Mouse (Mus musculus): Measurements from ENCODE around the gene Cdh20.
"Not testable (repeated sequence)": the region's sequence is repeated elsewhere in the genome, so short reads cannot be mapped to it uniquely, and the experiment has no call there.

Cdh20 gene

GRCm38 (mm10) chr1:104916507-104916906 lies 148.2 kb downstream of the Cdh20 start:
- no peak for DNase-seq (ENCODE audit: low spot score in 2 of 2)

DNA sequence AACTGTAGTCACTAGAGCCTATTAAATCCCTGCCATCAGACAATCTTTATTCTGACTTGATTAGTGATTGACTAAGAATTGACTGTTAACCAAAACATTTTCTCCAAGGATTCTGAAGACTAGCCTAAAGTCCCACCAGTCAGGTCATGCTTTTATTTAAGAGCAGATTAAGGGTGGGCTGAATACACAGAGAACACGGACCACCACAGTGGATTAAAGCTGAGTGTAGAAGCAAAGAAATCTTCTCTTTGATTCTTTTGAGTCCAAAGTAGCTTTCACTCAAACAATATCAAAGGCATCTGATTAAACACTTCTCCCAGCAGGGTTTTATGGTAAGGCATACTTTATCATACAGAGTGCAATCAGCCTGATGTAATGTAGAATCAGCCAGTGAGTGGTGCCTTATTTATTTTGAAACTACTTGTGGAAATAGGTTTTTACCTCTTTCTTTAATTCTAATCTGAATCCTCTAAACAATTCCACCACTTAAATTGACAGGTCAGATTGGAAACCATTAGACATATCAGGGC lies 149.0 kb downstream of the Cdh20 start:
- DNase-seq (ENCODE audit: low spot score in 2 of 2), result no peak

DNA sequence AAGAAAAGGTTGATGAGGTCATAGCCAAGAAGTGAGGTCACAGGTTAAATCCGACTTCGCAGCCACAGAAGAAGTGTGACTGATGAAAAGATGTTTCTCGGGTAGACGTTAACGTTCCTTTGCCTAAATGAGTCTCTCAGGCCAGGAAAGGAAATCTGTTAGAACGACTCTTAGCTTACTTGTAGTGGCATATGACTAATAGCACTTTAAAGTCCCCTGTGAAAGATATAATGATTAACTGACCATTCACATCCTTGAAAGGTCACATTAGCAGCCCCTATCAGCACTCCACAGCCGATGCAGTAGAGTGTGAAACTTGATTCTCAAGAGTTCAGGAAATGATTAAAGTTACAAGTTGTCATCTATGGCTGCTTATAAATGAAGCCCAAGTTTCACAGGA lies 164.7 kb downstream of the Cdh20 start:
- no peak for DNase-seq (ENCODE audit: low spot score in 2 of 2)

DNA sequence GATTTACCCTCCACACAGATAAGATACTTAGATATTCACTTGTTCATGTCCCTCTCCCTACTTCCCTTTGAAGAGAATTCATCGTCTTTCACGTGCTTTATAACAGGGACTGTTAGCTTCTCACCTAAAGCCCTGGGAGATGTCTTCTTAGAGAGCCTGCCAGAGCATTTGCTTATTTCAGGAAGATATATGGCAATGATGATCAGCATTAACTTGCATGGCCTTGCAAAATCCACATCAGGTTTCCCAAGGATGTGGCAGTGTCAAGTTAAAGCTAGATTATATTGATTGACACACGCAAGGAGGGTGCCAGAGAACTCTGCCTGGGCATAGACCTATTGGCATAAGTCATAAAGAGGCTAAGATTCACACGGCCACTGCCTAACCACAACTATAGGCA lies 168.6 kb downstream of the Cdh20 start:
- DNase-seq (ENCODE audit: low spot score in 2 of 2), result no peak

GRCm38 (mm10) chr1:104939156-104939555 lies 170.8 kb downstream of the Cdh20 start:
- DNase-seq (ENCODE audit: low spot score in 2 of 2), result no peak

DNA sequence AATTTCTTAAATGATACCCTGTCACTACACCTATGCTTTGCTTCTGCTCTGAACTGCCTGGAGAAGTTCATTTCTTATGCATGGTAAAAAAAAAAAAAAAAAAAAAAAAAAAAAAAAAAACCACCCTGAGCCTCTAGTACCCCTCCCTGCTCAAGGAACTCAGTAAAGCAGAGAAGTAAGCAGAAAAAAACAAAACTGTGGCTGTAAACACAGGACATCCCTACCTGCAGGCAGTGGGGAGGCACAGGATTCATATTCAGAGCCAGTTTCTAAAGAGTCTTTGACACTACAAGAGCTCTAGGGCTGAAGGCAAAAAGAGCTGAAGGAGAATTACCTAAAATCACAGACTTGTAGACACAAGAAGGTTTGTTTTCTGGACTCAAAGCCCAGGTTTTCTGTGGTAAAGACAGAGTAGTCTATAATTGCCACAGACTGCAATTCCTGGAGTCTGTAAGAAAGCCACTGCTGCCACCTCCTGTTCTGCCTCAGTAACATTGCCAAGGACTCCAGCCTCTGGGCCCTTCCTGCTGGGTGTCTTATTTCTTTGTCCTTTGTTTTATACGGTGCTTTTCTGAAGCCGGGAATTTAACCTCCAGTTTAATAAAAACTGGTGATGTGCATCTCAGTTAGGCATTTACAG lies 176.3 kb downstream of the Cdh20 start:
- no peak for DNase-seq (ENCODE audit: low spot score in 2 of 2)

DNA sequence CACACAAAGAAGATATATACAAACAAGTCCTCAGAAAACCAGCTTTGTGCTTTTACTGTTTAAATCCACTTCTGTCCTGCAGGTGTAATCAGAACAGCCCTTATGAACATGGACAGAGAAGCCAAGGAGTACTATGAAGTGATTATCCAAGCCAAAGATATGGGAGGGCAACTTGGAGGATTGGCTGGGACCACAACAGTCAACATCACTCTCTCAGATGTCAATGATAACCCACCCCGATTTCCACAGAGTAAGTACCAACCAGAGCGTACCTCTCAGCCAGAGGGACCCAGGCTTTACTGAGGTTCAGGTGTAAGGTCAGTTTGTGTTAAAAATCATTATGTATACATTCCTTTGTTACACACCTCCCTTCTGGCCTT lies 176.8 kb downstream of the Cdh20 start:
- DNase-seq (ENCODE audit: low spot score in 2 of 2), result no peak

DNA sequence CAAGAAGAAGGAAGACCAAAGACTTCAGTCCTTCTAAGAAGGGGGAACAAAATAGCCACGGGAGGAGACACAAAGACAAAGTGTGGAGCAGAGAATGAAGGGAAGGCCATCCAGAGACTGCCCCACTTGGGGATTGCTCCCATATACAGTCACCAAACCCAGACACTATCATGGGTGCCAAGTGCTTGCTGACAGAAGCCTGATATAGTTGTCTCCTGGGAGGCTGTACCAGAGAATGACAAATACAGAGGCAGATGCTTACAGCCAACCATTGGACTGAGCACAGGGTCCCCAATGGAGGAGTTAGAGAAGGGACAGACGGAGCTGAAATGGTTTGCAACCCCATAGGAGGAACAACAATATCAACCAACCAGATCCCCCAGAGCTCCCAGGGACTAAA lies 181.3 kb downstream of the Cdh20 start:
- DNase-seq (ENCODE audit: low spot score in 2 of 2), result not testable (repeated sequence)

DNA sequence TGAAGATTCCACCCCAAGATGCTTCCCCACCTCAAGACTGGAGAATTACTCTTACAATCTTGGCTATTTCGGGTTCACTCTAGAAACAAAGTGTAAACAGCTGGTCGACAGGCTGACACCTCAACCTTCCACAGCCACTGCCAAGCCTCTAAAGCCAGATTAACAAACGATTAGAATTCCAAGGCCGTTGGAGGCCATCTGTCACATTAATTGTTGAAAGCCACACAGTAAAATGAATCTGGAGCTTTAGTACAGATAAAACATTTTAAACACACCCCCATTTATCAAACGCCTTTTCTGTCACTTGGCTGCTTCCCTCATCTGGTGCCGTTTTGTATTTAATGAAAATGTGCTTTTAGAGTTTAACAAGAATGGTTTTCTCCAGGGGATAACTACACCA lies 188.7 kb downstream of the Cdh20 start:
- DNase-seq (ENCODE audit: low spot score in 2 of 2), result no peak

- DNase-seq (ENCODE audit: low spot score in 2 of 2), result no peak
Observed at GRCm38 (mm10) chr1:104961670-104962069, 193.3 kb downstream of the Cdh20 start.

DNA sequence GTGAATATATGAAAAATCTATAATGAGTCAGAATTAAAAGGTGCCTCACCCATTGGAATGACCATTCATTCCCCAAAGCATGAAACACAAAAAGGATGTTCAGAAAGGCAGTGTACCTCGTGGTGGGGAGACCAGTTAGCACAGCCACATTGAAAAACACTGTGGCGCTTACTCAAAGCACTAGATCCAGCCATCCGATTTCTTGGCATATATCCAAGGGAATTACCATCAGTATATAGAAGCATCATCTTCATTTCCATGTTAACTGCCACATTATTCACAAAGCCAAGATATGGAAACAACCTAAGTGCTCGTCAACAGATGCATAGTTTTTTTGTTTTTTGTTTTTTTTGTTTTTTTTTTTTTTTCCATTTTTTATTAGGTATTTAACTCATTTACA lies 193.9 kb downstream of the Cdh20 start:
- no peak for DNase-seq (ENCODE audit: low spot score in 2 of 2)

DNA sequence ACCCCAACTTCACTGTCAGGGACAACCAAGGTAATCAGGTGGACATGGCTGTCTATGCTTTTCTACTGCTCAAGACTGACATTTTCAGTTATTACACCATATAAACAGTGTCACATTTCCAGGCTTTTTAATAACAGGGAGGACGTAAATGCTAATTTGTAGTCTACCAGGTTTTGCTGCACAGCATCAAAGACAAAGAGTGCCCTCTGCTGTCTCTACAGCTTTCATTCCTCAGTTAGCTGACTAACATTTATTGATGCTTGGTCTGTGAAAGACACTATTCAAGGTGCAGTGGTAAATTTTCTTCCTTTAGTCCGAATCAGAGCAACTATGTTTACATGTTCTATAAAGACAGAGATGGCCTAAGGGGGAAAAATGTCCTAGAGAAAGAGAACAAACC lies 210.7 kb downstream of the Cdh20 start:
- DNase-seq (ENCODE audit: low spot score in 2 of 2), result no peak

DNA sequence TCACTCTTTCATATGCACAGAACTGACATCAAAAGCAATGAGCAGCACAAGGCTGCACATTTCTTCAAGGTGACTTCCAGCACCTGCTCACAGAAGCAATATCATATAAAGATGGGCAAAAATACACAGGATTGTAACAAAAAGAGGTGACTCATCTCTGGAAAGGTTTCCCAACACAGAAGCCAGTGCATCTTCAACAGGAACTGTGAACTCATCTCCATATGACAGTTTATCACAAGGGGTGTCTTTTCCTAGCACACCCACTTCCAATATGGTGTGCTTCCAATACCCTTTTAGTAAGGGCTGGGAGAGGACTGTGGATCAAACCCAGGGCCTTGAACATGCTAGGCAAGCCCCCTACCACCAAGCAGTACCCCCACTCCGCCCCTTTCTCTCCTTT lies 211.9 kb downstream of the Cdh20 start:
- no peak for DNase-seq (ENCODE audit: low spot score in 2 of 2)

DNA sequence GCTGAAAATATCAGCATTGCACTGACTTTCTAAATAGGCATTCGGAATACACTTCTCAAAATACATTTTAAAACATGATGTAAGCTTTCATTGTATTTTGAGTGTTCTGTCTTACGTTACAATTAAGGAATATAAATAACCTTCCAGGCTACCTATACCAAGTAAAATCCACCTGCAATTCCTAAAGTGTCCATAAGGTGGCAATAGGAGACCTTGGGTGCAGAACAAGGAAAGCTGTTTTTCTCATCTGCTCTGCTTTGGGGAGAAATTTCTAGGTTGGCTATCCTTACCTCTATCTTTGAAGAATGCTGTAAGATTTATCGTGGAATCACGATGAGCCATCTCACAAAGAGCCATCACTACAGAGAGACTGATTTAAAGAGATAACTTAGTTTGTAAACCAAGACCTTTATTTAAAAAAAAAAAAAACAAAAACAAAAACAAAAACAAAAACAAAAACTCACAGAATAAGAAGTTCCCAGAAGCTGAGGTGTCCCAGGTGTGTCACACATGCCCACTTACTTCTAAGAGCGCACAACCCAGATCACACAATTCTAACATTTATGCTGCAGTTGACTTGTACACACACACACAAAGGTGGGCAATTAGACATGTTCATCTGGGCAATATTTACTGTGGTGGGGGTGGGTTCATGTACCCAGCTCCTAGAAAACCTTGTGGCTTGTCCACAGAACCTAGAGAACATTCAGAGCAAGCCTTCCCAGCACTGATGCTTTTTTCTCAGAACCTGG lies 218.1 kb downstream of the Cdh20 start:
- DNase-seq (ENCODE audit: low spot score in 2 of 2), result no peak

DNA sequence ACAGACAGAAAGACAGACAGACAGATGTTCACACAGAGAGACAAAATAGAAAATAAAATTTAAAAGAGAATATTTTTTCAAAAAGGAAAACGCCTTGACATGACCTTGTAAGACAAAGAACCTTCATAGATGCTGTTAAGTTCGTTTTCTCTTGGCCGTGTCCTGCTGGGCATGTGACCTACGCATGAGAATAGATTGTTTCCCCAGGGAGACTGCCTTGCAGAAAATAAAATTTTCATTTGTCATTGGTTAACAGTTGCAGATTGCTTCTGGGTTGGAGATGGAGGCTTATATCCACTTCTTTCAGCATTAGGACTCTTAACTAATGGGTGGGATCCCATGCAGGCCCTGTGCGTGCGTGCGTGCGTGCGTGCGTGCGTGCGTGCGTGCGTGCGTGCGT lies 219.2 kb downstream of the Cdh20 start:
- DNase-seq (ENCODE audit: low spot score in 2 of 2), result no peak

GRCm38 (mm10) chr1:104992441-104992840 lies 224.1 kb downstream of the Cdh20 start:
- DNase-seq (ENCODE audit: low spot score in 2 of 2), result no peak

GRCm38 (mm10) chr1:104993905-104994611 lies 225.7 kb downstream of the Cdh20 start:
- no peak for DNase-seq (ENCODE audit: low spot score in 2 of 2)

- no peak for DNase-seq (ENCODE audit: low spot score in 2 of 2)
Observed at GRCm38 (mm10) chr1:104994612-104994986, 226.3 kb downstream of the Cdh20 start.

GRCm38 (mm10) chr1:104997814-104998213 lies 229.5 kb downstream of the Cdh20 start:
- DNase-seq (ENCODE audit: low spot score in 2 of 2), result no peak

DNA sequence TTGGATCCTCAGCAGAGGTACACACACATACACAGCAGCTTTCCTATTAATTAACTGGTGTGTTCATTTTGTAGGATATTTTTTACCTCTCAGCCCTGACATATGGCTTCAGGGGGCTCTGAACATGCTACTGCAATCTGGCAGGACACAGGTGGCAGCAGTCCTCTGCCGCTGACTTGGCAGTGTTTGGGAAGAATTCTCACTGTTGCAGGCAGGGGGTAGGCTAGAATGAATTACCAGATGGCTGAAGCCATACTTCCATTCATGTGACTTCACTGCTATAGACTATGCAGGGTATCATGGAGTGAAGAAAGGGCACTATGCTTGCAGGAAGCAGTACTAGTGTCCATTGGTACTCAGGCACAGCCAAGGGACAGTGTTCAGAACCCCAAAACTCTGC lies 233.8 kb downstream of the Cdh20 start:
- no peak for DNase-seq (ENCODE audit: low spot score in 2 of 2)

DNA sequence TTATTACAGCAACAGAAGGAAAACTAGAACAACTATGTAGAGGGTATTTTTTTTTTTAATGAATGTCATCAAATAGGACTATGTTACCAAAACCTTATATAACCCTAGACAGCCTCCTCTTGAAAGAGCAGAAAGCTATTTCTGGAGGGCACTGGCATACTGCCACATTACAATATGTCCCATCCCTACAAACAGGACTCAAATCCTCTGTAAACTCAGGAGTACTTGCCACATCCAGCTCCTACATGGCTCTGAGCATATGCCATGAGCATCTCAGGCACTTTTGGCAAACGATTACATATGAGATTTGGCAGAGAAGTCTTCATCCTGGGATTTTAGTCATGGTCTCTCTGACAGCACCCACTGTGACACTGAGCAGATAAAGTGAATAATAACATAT lies 235.5 kb downstream of the Cdh20 start:
- no peak for DNase-seq (ENCODE audit: low spot score in 2 of 2)

DNA sequence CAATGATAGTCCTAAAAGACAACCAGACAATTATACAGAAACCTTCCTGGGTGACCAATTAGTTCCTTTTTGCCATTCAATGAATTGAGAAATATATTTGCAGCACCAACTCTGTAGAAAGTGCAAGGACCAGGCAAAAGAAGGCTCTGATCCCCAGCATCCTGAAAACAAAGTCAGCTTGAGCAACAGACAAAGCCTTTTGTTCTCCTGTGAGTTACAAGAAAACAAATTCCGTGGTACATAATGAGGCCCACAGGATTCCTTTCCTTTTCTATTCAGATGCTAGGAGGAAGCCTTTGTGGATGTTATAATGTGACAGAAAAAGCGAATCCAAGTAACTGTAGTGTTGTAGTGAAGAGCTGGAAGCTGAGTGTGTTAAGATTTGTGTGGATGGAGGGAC lies 244.3 kb downstream of the Cdh20 start:
- no peak for DNase-seq (ENCODE audit: low spot score in 2 of 2)

DNA sequence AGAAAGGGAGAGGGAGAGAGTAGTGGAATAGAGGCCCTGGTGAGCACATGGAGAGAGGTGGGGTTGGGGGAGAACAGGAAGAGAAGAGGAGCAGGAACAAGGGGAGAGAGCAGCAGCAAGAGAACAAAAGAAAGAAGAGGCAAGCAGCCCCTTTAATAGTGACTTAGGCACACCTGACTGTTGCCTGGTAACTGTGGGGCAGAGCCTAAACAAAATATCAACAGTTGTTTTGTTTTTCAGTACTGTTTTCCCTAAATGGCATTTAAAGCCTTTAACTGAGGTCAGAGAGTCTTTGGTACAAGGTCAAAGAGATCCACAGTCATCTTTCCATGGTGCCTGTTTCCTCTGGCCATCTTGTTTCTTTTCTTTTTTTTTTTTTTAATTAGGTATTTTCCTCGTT lies 245.0 kb downstream of the Cdh20 start:
- no peak for DNase-seq (ENCODE audit: low spot score in 2 of 2)

All from spleen, postnatal 10 days (tissue).